Mouse (Mus musculus) G1E (cell line): ENCODE measurements at regions not wholly inside any gene's neighbourhood (a gene's known extent, or its start where the extent isn't known, plus 50 kb on each side); places are given as distances from the start of the nearest gene placed in this dataset.

Experiments used
- ATAC-seq: 2 replicates; pipeline ENCODE4 v1.8.0; 2016; ENCODE audit warnings: mild to moderate bottlenecking; ENCODE audit not compliant: insufficient number of reproducible peaks, poor library complexity, low FRiP score, severe bottlenecking; ENCODE audit errors: extremely low read depth
- DNase-seq: peaks from one replicate; pipeline ENCODE4 v3.0.0; 2012; ENCODE audit warnings: low spot score
- H3K27me3 ChIP-seq: 2 replicates; pipeline ENCODE4 v1.6.1; 2012; ENCODE audit warnings: mild to moderate bottlenecking, low read length, inconsistent platforms; ENCODE audit not compliant: insufficient read depth
- H3K36me3 ChIP-seq: replicated peaks from 2 replicates; pipeline ENCODE3; 2012; ENCODE audit warnings: mild to moderate bottlenecking, inconsistent platforms
- H3K4me1 ChIP-seq: 2 replicates; pipeline ENCODE4 v1.6.1; 2012; ENCODE audit warnings: low read depth, low read length, inconsistent platforms, mixed read lengths; ENCODE audit not compliant: insufficient read depth
- H3K4me3 ChIP-seq: 2 replicates; pipeline ENCODE4 v1.5.1; 2012; ENCODE audit warnings: low read depth, mild to moderate bottlenecking, inconsistent platforms, low read length, moderate library complexity, mixed read lengths
- H3K9me3 ChIP-seq: replicated peaks from 2 replicates; pipeline ENCODE4 v1.6.1; 2012; ENCODE audit warnings: inconsistent platforms
- CTCF ChIP-seq: IDR thresholded peaks from 2 replicates; pipeline ENCODE4 v1.5.1; 2012; ENCODE audit warnings: low read depth, low read length, inconsistent platforms, mixed read lengths
- GATA1 ChIP-seq: IDR thresholded peaks from 2 replicates; pipeline ENCODE4 v1.6.1; 2012; ENCODE audit warnings: borderline replicate concordance, low read length, inconsistent platforms, mixed read lengths
- GATA2 ChIP-seq: IDR thresholded peaks from 2 replicates; pipeline ENCODE4 v1.6.1; 2012; ENCODE audit warnings: low read depth, low read length, inconsistent platforms, borderline replicate concordance
- POLR2AphosphoS5 ChIP-seq: IDR thresholded peaks from 2 replicates; pipeline ENCODE4 v1.6.1; 2012; ENCODE audit warnings: low read depth, low read length, inconsistent platforms; ENCODE audit not compliant: insufficient replicate concordance
- TAL1 ChIP-seq: conservative IDR thresholded peaks from 2 replicates; pipeline ENCODE4 v1.6.1; 2012; ENCODE audit warnings: low read depth, low read length, inconsistent platforms, mixed read lengths

- DNase-seq: no peak
- H3K36me3 ChIP-seq: no peaks in the 10 kb centered on the region
- H3K9me3 ChIP-seq: peaks cover 2% of the 10 kb centered on the region; the same call in 1 of the 2 replicates
- H3K4me1 ChIP-seq: no peaks in the 10 kb centered on the region
- no peak overlapping the region for H3K4me3 ChIP-seq
- no peaks in the 10 kb centered on the region for H3K27me3 ChIP-seq
- no peak for ATAC-seq
- TF ChIP-seq POLR2AphosphoS5 (no peak), GATA2 (no peak), TAL1 (no peak), GATA1 (no peak), CTCF (no peak)
Observed at GRCm38 (mm10) chr14:76287768-76288167, 127.0 kb upstream of the Tsc22d1 start.

- H3K9me3 ChIP-seq: peaks cover 2% of the 10 kb centered on the region; the same call in 1 of the 2 replicates
Observed at GRCm38 (mm10) chr14:76290401-76291018, 124.3 kb upstream of the Tsc22d1 start.

GRCm38 (mm10) chr14:76292211-76292610 is 122.5 kb upstream of the Tsc22d1 start:
- 0 out of 2 replicates have a peak, but pooled peaks cover 2% of the 10 kb centered on the region for H3K9me3 ChIP-seq
- H3K4me1 ChIP-seq: no peaks in the 10 kb centered on the region
- TF ChIP-seq POLR2AphosphoS5 (no peak), GATA1 (no peak), TAL1 (no peak), CTCF (no peak), GATA2 (no peak)
- no peaks in the 10 kb centered on the region for H3K27me3 ChIP-seq
- H3K4me3 ChIP-seq: no peak overlapping the region
- no peaks in the 10 kb centered on the region for H3K36me3 ChIP-seq
- ATAC-seq: no peak
- no peak for DNase-seq

More at GRCm38 (mm10) chr14:76290401-76291018, 124.3 kb upstream of the Tsc22d1 start:
- ATAC-seq (no peak), DNase-seq (no peak)
- no peaks in the 10 kb centered on the region for H3K27me3 ChIP-seq
- no peaks in the 10 kb centered on the region for H3K36me3 ChIP-seq
- TF ChIP-seq GATA2: no peak
- no peak for TF ChIP-seq CTCF
- no peak overlapping the region for H3K4me3 ChIP-seq
- H3K4me1 ChIP-seq: no peaks in the 10 kb centered on the region

- ATAC-seq (no peak), DNase-seq (no peak)
- H3K4me3 ChIP-seq: no peak overlapping the region
- no peaks in the 10 kb centered on the region for H3K27me3 ChIP-seq
- H3K4me1 ChIP-seq: no peaks in the 10 kb centered on the region
- no peaks in the 10 kb centered on the region for H3K36me3 ChIP-seq
- H3K9me3 ChIP-seq: peaks cover 5% of the 10 kb centered on the region
- no peak for TF ChIP-seq POLR2AphosphoS5
Observed at GRCm38 (mm10) chr14:76295411-76296169, 119.2 kb upstream of the Tsc22d1 start.

DNA sequence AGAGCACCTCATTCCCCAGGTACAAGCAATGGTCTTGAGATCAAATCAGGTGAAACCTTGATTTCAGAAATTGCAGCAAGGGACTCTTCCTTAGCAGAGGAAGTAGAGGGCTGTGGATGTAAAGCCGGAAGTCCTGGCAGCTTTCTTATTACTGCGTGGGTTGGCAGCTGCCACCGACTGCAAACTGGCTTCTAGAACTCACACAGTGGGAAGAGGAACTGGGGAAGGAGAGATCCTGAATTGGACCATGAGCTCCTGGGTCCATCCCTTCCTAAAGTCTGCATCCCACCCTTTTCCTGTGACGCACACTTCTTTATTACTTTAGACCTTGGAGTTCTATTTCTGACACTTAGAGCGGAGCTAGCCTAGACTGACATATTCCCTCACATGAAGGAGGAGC is 116.9 kb upstream of the Tsc22d1 start:
- TF ChIP-seq CTCF: no peak
- TF ChIP-seq TAL1: no peak
- no peak for TF ChIP-seq POLR2AphosphoS5
- no peak for TF ChIP-seq GATA1
- no peak for TF ChIP-seq GATA2
- Histone ChIP-seq H3K4me3 (no peak overlapping the region), H3K4me1 (no peaks in the 10 kb centered on the region), H3K27me3 (no peaks in the 10 kb centered on the region), H3K9me3 (peaks cover 3% of the 10 kb centered on the region), H3K36me3 (no peaks in the 10 kb centered on the region)
- ATAC-seq (no peak), DNase-seq (no peak)

GRCm38 (mm10) chr14:76302322-76302991 is 112.3 kb upstream of the Tsc22d1 start:
- ATAC-seq (no peak), DNase-seq (no peak)
- TF ChIP-seq CTCF (no peak), POLR2AphosphoS5 (no peak), GATA2 (no peak), TAL1 (no peak), GATA1 (no peak)
- no peaks in the 10 kb centered on the region for H3K27me3 ChIP-seq
- H3K4me1 ChIP-seq: no peaks in the 10 kb centered on the region
- H3K4me3 ChIP-seq: no peak overlapping the region
- peaks cover 3% of the 10 kb centered on the region for H3K9me3 ChIP-seq
- no peaks in the 10 kb centered on the region for H3K36me3 ChIP-seq
